ENCODE assay signal across 13 mouse cellular contexts in the genomic region with DNA sequence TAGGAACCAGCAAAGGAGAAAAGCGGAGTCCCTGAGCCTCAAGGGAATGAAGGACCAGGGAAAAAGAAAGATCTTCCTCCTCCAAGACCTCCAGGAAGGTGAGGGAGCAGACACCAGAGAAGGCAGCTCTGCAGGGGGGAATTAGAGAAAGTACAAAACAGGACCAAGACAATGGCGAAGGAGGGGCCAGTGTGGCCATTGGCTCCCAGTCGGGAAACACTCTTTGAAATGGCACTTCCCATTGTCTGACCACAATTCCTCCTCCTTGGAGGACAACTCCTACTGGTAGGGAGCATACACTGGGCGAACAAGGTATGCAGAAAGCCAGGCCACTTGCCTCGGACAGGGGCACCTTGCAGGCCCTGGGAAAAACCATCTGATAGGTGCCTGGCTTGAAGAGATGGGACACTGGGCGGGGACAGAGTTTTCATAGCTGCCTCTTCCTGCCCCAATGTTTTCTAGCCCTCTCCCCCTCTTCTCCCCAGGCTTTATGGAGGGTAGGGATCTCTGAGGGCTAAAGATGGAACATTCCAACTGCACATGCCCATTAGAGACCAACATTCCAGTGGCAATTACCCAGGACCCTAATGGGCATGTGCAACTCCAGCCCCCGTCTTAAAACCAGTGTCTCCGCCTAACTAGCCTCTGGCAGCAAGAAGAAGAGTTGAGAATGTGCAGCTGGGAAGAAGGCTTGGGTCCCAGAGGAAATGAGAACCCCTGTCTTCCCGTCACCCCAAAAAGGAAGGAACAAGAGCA. TPM values are rescaled to one million over a fixed set of nuclear protein-coding genes. Genes with fewer than 3 reads are reported as not detected.
DNase-seq lines count a peak whose midpoint lies in the region; ATAC-seq lines count a peak whose summit lies in the region.
"Had no signal": no experiment of that assay in that cellular context is flagged by ENCODE, and none has a peak within 500 bp of the region (broad histone marks: within the 10 kb centered on the region; RNA-seq: fewer than 3 reads in every experiment).

No protein-coding gene starts in this region.

- no peaks in the 10 kb centered on the region for H3K9me3 ChIP-seq in hindbrain, embryonic 10.5 days
- H3K9me3 ChIP-seq in midbrain, embryonic 13.5 days: no peaks in the 10 kb centered on the region
- H3K9me3 ChIP-seq: liver, embryonic 15.5 days had no signal

- DNase-seq in ES-CJ7 (ENCODE audit: low read depth, low spot score): peak; percentile 84
- peak; percentile 86 for DNase-seq in R1 (ENCODE audit: low read depth, low spot score)
- peak; percentile 10 for DNase-seq in hindbrain, embryonic 10.5 days (ENCODE audit: low spot score)
- DNase-seq in cerebellum, postnatal 25 days: no peak
- DNase-seq in cerebellum, adult 9-11 months: no peak
- no peak for DNase-seq in cerebellum, adult 8-10 months
- DNase-seq: spleen, adult 18-20 months had no signal

- WGBS in hindbrain, embryonic 10.5 days: 17% methylated on average over 9 of the region's 9 CpGs
- WGBS in midbrain, embryonic 13.5 days: 11% methylated on average over 9 of the region's 9 CpGs

- ATAC-seq in midbrain, embryonic 13.5 days: no peak
- ATAC-seq: Patski had no signal

- peak overlapping the region; percentile 87 for H3K4me2 ChIP-seq in midbrain, embryonic 13.5 days (replicated peaks)
- H3K4me2 ChIP-seq: liver, embryonic 15.5 days had no signal

- peak overlapping the region; percentile 99 for H3K27ac ChIP-seq in hindbrain, embryonic 10.5 days
- H3K27ac ChIP-seq in midbrain, embryonic 13.5 days: peak overlapping the region; percentile 97
- H3K27ac ChIP-seq: liver, embryonic 15.5 days had no signal

- H3K9ac ChIP-seq in midbrain, embryonic 13.5 days (replicated peaks): peak overlapping the region; percentile 97
- H3K9ac ChIP-seq: liver, embryonic 15.5 days had no signal

- peak overlapping the region; percentile 97 for H3K4me3 ChIP-seq in hindbrain, embryonic 10.5 days
- H3K4me3 ChIP-seq in midbrain, embryonic 13.5 days (replicated peaks): peak overlapping the region; percentile 88
- H3K4me3 ChIP-seq: liver, embryonic 15.5 days; myocyte had no signal

- H3K4me1 ChIP-seq in hindbrain, embryonic 10.5 days (replicated peaks): peaks cover 87% of the 10 kb centered on the region
- H3K4me1 ChIP-seq in midbrain, embryonic 13.5 days (replicated peaks): peaks cover 83% of the 10 kb centered on the region

- peaks cover 47% of the 10 kb centered on the region for H3K36me3 ChIP-seq in hindbrain, embryonic 10.5 days
- H3K36me3 ChIP-seq in midbrain, embryonic 13.5 days: peaks cover 9% of the 10 kb centered on the region
- H3K36me3 ChIP-seq: liver, embryonic 15.5 days had no signal

- H3K27me3 ChIP-seq in hindbrain, embryonic 10.5 days (ENCODE audit: insufficient read depth, poor library complexity, severe bottlenecking): no peaks in the 10 kb centered on the region
- no peaks in the 10 kb centered on the region for H3K27me3 ChIP-seq in midbrain, embryonic 13.5 days
- H3K27me3 ChIP-seq: Patski had no signal

RNA-seq across cellular contexts. Expression of gene Vangl2, which starts 3.9 kb away (rescaled TPM):
- 46.0 and 72.6 TPM in 2 replicates for polyA plus RNA-seq in hindbrain, embryonic 10.5 days (2016; fragmentation: Nextera tagmentation; extraction: Ambion mirVana)
- 57.1 and 60.0 TPM in 2 replicates for polyA plus RNA-seq in midbrain, embryonic 13.5 days (2015; fragmentation: Nextera tagmentation; extraction: Ambion mirVana)

RNA-seq across cellular contexts. Expression of gene Nhlh1, which starts 33.1 kb away (rescaled TPM):
- 9.9 and 16.3 TPM in 2 replicates for polyA plus RNA-seq in hindbrain, embryonic 10.5 days (2016; fragmentation: Nextera tagmentation; extraction: Ambion mirVana)
- polyA plus RNA-seq in midbrain, embryonic 13.5 days (2015; fragmentation: Nextera tagmentation; extraction: Ambion mirVana): 7.7 and 8.9 TPM in 2 replicates
- polyA plus RNA-seq: heart, embryonic 11.5 days; large intestine, adult 2 months; liver, embryonic 15.5 days; Patski had no signal

RNA-seq across cellular contexts. Expression of gene Copa, which starts 58.0 kb away (rescaled TPM):
- 173 and 187 TPM in 2 replicates for polyA plus RNA-seq in hindbrain, embryonic 10.5 days (2016; fragmentation: Nextera tagmentation; extraction: Ambion mirVana)
- polyA plus RNA-seq in midbrain, embryonic 13.5 days (2015; fragmentation: Nextera tagmentation; extraction: Ambion mirVana): 190 and 202 TPM in 2 replicates

RNA-seq across cellular contexts. Expression of gene Ncstn, which starts 58.3 kb away (rescaled TPM):
- polyA plus RNA-seq in hindbrain, embryonic 10.5 days (2016; fragmentation: Nextera tagmentation; extraction: Ambion mirVana): 112 and 127 TPM in 2 replicates
- 126 and 129 TPM in 2 replicates for polyA plus RNA-seq in midbrain, embryonic 13.5 days (2015; fragmentation: Nextera tagmentation; extraction: Ambion mirVana)

Comparison
In these comparisons a context has a peak if more than half of its experiments do, and no peak if none do; other contexts are left out.
1. DNase-seq: peak in ES-CJ7 (single experiment), R1 (single experiment) and hindbrain, embryonic 10.5 days (single experiment); none in cerebellum, postnatal 25 days (0 of 2), cerebellum, adult 9-11 months (single experiment) and cerebellum, adult 8-10 months (single experiment).